Mouse (Mus musculus): ENCODE measurements around the gene Panx2.
A peak's percentile ranks its signal among the peaks of the same experiment; 100 is the strongest.

Gene Panx2

DNA sequence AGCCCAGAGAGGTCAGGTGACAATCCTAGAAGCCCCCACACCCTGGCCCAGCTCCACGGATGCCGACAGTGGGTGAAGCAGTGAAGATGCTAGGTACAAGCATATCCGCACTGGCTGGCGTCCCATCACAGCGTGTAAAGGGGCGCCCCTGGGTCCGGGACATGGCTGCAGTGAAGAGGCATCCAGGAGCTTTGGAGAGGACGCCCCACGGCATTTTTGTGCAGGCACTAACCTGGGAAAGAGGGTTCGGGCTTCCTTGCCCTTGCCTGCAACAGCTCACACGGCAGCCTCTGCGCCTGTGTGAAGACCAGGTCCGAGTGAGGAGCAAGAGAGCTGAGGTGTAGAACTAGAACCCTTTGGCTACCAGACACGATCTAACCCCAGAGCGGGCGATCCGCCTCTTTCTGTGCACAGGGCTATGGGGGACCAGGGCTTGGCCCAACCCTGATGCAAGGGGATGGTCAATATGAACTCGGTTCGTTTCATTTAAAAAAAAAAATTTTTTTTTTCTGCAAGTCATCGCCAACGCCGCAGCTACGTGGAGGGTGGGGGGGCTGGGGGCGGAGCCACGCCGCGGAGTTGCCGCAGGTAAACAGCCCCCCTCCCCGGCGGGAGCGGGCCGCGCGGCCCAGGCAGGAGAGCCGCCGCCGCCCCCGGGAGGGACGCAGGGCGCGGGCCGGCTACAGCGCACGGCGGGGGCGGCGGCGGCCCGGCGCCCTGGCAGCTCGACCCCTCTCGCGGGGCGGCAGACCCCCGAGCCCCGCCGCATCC, at the start of gene Panx2:
Gene Panx2 (plus strand): TSS at position 574 of the 771 bp plus-strand sequence.
- peak; percentile 19 for DNase-seq (ENCODE audit: inconsistent ontology term)

DNA sequence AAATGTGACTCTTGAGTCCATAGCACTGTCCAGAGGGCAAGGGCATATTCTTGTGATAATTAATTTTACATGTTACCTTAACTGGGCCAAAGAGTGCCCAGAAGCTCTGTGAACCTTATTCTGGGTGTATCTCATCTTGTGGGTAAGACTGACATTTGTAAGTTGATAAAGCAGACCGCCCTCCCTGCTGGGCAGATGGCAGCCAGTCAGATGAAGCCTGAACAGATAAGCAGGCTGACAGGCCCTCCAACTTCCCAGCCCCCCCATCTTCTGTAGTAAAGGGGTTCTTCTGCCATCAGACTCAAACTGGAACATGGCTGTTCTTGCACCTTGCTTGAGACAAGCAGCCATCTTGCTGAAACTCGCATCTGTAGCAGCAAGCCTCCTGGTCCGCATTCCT, 42.8 kb upstream of the Panx2 start:
- no peak for DNase-seq (ENCODE audit: inconsistent ontology term)

DNA sequence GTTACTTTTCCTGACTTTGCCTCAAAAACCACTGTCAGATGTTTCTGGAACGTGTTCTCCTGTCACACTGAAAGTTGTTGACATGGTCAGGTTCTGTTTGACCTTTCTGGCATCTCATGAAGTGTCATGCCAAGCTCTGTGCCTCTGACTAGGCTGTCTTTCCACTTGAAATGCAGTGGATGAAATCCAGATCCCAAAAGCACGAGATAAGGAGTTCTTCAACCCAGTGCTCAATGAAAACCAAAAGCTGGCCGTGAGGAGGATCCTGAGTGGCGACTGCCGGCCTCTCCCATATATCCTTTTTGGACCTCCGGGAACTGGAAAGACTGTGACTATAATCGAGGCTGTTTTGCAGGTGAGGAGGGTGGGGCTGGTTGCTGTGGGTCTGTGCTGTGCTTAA, 39.4 kb upstream of the Panx2 start:
- no peak for DNase-seq (ENCODE audit: inconsistent ontology term)

DNA sequence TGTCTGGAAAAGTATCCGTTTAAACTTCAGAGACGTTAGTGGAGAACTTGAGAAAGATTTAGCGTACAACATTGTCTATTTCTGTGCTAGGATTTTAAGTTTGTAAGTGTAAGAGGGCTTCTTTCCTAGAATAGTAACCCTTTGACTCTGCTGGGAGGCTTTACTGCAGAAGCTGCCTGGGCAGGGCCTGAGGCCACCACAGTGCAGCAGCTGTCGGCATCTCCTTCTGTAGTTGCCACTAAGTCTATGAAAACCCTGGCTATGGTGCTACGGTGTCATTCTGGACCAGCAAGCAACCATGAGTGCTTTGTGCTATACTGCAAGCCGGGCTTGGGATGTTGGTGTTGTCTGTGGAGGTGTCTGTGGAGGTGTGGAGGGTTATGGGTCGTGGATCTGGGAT, 39.0 kb upstream of the Panx2 start:
- no peak for DNase-seq (ENCODE audit: inconsistent ontology term)

DNA sequence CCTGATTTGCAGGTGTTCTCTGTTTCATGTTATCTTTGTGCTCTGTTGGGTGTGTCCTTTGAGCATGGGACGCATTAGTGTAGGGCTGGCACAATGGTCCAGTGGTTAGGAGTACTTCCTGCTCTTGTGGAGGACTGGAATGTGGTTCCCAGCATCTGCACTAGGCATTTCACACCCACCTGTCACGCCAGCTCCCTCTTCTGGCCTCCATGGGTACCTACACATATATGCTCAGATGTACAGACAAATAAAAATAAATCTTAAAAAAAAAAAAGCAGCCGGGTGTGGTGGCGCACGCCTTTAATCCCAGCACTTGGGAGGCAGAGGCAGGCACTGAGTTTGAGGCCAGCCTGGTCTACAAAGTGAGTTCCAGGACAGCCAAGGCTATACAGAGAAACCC, 15.2 kb upstream of the Panx2 start:
- no peak for DNase-seq (ENCODE audit: inconsistent ontology term)

DNA sequence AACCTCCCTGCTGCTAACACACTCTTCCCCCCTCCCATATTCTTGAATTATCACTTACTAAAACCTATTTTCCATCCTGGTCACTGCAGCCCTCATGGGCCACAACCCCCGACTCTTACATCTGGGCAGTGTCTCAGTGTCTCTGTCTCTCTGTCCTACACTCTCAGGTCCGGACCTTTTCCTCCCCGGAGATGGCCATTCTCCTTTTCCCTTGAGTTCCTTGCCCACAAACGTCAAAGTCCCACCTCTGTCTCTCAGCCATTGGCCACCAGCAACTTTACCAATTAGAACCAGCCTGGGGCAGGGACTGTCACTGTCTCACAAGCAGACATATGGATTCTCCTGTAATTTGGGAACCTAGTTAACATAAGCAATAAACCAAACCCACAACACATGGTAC, 13.2 kb upstream of the Panx2 start:
- DNase-seq (ENCODE audit: inconsistent ontology term), result no peak

DNA sequence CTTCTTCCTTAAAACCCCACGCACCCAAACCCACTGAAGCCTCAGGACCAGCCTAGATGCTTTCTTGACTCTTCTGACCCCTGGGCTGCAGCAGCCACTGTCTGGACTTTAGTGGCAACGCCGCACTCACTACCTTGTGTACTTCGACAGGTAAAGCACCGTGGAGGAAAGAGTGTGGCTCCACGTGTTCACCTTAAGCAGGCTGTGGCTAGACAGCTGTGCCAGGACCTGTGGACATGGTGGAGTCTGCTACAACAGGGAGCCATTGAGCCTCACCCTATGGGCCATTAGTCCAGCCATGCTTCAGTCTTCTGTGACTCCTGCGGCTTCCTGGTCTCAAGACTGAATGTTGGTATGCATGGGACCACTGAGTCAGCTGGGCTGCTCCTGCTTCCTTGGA, 4.9 kb upstream of the Panx2 start:
- no peak for DNase-seq (ENCODE audit: inconsistent ontology term)

DNA sequence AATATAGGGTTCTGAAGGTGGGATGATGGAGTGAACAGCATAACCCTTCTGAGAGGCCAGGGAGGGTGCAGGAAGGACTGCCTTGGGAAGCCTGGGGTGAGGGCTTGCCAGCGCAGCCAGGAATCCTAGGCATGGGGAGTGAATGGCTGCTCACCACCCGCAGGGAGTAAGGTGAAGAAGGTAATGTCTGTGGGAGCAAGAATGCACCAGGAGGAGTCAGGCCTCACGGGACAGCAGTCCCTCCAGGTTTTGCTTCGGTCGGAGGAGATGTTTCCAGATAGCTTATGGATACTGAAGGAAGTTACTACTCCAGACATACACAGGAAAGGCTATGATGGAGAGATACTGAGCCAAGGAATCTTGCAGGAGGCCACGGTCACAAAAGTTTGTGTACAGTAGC, 798 bp upstream of the Panx2 start:
- no peak for DNase-seq (ENCODE audit: inconsistent ontology term)

DNA sequence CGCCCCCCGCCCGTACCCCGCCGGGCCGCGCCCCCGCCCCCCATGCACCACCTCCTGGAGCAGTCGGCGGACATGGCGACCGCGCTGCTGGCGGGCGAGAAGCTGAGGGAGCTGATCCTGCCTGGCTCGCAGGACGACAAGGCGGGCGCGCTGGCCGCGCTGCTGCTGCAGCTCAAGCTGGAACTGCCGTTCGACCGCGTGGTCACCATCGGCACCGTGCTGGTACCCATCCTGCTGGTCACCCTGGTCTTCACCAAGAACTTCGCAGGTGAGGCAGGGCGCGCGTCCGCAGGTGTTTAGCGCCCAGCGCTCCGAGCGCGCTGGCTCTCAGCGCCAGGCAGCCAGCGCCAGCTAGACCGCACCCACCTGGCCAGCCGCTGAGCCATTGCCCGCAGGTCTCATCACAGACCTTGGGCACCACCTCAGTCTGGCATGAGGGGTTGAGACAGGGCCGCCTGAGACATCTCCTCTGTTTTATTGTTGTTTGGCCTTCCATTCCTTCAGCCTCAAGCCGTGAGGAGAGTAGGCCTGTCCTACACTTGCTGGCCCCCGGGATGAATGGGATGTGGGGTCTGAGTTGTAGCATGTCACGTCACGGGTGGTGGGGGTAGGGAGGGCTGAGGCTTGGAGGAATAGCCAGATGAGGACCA, 623 bp downstream of the Panx2 start:
- peak; percentile 17 for DNase-seq (ENCODE audit: inconsistent ontology term)

DNA sequence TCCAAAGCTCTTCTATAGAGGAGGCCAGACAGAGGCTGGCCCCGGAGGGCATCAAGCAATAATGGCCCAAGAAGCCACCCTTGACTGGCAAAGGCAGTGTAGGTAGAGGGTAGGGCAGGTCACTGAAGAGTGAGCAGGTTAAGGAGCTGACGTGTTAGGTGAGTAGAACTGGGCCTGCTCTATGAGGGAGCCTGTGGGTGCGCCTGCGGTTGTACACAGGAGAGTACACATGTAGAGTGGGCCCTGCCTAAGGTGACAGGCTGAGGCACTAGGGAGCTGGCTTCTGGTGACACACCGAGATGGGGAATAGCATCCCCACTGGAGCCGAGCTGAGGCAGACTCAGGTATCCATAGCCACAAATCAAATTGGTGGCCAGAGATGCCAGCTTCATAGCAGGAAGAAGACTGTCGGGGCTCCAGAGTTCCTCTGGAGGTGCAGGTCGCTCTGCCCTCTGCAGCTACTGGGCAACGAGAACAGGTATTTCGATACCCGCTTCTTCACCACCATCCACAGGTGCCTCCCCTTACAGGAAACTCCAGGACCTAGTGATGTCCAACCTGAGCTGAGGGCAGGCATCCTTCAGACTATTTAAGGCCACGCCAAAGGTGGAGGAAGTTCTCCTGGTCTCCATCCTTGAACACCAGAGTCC, 1.4 kb downstream of the Panx2 start:
- DNase-seq (ENCODE audit: inconsistent ontology term), result no peak

DNA sequence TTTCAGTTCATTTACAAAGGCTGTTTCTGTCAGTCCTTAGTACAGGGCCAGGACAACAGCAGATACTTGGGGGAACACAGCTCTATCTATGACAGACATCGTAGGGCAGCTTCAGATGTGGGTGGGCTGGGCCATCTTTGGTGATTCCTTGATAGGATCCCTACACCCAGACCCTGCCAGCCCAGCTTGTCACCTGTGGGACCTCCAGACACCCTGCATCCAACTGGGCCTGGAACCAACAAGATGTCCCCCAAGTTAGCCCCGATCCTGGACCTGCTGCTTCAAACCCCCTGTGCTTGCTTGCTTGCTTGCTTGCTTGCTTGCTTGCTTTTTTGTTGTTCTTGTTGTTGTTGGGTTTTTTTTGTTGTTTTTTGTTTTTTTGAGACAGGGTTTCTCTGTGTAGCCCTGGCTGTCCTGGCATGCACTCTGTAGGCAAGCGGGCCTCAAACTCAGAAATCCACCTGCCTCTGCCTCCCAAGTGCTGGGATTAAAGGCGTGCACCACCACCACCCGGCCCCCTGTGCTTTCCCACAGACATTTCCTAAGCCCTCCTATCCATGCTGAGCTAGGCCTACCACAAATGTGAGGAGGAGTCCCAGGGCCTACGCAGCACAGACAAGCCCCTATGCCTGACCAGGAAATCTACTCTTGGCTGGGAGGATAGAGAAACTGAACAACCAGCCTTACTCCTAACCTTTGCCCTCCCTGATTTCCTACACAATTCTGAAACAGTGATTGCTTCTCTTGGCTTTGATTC, 2.4 kb downstream of the Panx2 start:
- no peak for DNase-seq (ENCODE audit: inconsistent ontology term)

DNA sequence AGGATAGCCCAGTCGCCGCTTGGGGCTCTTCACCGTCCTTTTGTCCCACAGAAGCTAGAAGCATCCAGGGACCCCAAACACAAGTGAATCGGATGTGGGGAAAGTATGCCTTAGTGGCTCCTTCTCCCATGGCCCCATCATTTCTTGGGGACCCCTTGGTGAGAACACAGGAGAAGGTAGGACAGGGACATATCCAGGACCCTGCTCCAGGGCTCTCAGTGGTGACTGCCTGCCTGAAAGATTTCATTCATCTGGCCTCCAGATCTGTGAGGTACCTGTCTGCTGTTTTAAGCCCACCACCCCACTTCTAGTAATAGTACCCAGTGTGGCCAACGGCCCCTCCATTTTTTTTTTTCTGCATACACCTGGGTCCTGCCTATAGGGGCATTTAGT, 3.0 kb downstream of the Panx2 start:
- no peak for DNase-seq (ENCODE audit: inconsistent ontology term)

DNA sequence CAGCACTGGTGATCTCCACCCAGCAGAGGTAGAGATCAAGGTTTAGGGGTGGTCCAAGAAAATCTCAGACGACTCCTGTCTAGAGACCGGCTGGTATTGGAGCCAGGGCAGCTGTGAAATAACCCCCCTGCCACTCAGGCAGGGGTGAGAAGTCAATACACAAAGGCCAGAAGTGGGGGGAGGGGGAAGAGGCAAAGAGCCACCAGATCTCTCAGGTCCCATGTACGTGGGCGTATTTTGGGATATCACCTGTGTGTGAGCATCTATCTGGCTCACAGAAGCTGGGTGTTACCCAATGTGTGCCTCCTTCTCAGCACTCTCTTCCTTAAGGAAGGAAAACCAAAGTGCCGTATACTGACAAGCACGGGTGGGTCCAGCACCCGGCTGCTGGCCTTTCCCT, 3.5 kb downstream of the Panx2 start:
- DNase-seq (ENCODE audit: inconsistent ontology term), result no peak

DNA sequence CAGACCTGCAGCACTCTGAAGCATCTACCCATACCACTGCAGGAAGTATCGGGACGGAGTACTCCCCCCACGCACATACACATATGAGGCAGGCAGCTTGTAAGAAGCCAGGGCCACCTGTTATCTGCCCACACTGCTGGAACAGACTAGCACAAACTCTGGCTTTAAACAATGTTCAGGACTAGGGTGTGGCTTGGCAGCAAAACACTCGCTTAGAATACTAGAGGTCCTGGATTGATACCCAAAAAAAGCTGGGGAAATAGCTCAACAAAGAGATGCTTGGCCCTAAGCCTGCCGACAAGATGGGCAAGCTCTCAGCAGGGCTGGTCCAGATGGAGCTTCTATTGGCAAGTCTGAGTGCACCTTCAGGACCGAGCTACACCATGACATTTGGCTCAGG, 4.0 kb downstream of the Panx2 start:
- no peak for DNase-seq (ENCODE audit: inconsistent ontology term)

DNA sequence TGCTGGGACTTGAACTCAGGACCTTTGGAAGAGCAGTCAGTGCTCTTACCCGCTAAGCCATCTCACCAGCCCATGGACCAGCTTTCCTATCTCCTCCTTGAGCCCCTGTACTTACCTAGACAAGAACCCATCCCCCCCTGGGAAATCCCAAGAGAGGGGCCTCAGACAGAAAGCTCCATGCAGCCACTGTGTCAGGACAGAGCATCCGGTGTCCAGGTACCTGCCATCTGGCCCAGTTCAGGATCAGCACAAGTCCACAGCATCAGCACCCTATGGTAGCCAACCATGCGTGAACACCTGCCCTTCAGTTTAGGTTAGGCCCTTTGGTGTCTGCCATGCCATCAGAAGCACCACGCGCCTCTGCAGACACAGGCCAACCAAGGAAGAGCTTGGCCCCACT, 5.4 kb downstream of the Panx2 start:
- DNase-seq (ENCODE audit: inconsistent ontology term), result no peak

DNA sequence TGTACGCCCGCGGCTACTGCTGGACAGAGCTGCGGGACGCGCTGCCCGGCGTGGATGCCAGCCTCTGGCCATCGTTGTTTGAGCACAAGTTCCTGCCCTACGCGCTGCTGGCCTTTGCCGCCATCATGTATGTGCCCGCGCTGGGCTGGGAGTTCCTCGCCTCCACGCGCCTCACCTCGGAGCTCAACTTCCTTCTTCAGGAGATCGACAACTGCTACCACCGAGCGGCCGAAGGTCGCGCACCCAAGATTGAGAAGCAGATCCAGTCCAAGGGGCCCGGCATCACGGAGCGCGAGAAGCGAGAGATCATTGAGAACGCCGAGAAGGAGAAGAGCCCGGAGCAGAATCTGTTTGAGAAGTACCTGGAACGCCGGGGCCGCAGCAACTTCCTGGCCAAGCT, 8.1 kb downstream of the Panx2 start:
- DNase-seq (ENCODE audit: inconsistent ontology term), result no peak

DNA sequence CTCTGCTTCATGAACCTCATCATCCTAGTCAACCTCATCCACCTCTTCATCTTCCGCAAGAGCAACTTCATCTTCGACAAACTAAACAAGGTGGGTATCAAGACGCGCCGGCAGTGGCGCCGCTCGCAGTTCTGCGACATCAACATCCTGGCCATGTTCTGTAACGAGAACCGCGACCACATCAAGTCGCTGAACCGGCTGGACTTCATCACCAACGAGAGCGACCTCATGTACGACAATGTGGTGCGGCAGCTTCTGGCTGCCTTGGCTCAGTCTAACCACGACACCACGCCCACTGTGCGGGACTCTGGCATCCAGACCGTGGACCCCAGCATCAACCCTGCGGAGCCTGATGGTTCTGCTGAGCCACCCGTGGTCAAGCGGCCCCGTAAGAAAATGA, 8.7 kb downstream of the Panx2 start:
- DNase-seq (ENCODE audit: inconsistent ontology term), result no peak

DNA sequence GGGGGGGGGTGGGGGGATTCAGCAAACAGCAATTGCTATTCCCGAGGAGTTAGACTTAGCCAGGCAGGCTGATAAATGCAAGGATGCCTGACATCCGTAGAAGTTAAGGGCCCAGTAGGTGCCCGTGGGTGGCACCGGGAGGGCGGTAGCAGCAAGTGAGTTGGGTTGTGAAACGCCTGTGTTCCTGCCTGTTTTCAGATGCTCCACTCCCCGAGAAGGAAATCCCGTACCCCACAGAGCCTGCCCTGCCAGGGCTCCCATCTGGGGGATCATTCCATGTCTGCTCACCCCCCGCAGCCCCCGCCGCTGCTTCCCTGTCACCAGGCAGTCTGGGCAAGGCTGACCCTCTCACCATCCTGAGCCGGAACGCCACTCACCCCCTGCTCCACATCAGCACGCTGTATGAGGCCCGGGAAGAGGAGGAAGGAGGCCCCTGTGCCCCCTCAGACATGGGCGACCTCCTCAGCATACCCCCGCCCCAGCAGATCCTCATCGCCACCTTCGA, 9.9 kb downstream of the Panx2 start:
- no peak for DNase-seq (ENCODE audit: inconsistent ontology term)

DNA sequence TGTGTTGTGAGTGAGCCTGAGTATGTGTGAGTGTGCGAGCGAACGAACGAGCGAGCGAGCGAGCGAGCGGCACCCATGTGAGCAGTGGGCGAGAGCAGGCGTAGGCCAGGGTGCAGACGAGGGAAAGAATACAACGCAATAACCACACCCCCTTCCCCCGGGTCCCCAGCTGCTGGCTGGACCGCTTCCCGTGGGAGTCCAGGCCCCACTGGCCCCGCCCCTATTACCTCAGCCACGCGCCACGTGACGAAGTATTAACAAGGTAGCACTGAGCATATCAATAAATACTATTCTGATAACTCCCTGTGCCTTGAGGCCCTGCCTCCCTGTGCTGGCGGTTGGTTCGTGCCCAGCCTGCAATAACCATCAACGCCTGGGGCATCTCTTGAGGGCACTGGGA, 11.1 kb downstream of the Panx2 start:
- DNase-seq (ENCODE audit: inconsistent ontology term), result no peak

DNA sequence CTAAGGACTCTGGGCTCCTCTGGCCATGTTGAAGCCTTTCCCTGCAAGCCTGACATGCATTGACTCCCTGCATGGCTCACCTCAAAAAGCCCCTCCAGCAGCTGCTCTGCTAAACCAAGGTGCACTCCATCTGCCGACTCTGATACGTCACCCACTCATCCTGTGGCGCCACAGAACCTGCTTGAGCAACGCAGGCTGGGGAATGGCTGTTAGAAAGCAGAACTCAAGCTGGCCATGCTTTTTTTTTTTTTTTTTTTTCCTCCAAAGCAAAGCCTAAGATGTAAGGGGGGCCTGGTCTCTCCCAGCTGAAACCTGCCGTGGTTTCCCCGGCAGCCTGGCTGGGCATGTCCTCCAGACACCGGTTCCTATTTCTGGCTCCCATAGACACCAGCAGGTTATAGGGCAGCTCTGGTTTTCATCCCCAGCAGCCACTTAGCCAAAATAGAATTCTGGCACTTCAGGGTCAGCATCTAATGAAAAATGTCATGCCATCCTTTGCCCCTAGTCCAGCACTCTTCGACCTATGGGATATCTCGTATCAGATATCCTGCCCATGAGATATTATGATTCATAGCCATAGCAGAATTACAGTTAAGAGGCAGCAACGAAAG, 14.6 kb downstream of the Panx2 start:
- no peak for DNase-seq (ENCODE audit: inconsistent ontology term)

DNA sequence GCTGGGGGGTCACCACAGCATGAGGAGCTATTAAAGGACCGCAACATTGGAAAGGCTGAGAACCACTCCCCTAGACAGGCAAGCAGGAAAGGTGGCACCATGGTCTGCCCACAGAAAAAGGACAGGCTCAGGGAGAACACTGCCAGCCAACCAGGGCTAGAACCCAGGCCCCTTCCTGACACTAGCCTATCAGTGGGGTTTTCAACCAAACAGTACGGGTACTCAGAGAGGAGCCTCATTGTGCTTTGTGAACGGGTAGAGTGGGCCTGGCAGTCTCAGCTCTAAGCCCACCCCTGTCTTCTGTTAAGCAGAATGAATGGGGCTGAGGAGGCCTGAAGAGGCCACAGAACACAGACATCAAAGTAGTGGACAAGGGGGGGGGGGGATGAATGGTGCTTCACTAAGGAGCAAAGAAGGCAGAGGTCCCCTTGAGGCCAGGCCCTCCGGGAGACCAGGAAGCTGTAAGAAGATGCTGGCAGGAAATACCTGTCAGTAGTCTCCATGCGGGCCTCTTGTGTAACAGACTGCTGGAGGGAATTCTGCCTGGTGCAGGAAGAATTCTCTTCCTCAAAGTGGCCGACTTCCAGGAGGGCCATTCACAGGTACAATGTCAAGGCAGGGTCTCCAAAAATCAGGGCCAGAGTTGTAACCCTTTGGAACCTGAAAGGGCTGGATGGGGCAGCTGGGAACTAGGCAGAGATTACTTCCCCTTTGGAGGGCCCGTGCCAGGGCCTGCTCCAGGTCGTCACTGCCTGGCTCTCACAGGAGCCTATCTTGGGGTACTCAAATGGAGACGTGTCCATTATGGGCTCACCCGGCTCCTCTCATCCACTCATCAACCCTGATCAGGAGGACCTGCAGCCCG, 15.3 kb downstream of the Panx2 start, which contains the start of gene Trabd:
Gene Trabd (plus strand): TSS at position 512 of the 865 bp plus-strand sequence.
- DNase-seq (ENCODE audit: inconsistent ontology term), result no peak

Measured in Muller cell, postnatal 12 days (primary cell).